Comparison of ENCODE assay signal across 9 mouse cellular contexts in the genomic region with DNA sequence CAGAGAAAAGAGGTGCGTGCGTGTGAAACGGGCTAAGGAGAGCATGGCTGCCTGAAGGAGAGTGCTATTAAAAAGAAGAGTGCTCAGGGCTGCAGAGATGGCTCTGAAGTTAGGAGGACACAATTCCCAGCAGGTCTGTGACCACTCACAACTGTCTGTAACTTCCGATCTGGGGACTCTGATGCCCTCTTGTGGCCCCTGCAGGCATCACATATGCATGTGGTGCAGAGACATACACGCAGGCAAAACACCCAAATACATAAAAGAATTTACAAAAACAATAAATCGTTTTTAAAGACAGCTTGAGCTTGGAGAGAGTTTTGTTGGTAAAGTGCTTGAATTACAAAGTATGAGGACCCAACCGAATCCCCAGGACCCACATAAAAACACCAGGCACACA. TPM values are rescaled to one million over a fixed set of nuclear protein-coding genes. Genes with fewer than 3 reads are reported as not detected.
DNase-seq lines count a peak whose midpoint lies in the region; TF ChIP-seq lines count a peak whose summit lies in the region.
"Had no signal": no experiment of that assay in that cellular context is flagged by ENCODE, and none has a peak within 500 bp of the region (broad histone marks: within the 10 kb centered on the region; RNA-seq: fewer than 3 reads in every experiment).

No protein-coding gene starts in this region.

- DNase-seq in heart, postnatal 4 days, result peak; percentile 69
- DNase-seq in heart, postnatal 25 days (ENCODE audit: low spot score), result no peak
- DNase-seq in thymus, adult 2 months, result peak; percentile 68
- DNase-seq in thymus, adult 18-20 months, result no peak
- peak; percentile 58 for DNase-seq in brain, embryonic 14.5 days (ENCODE audit: low read depth)
- peak; percentile 68 for DNase-seq in limb, embryonic 10.5 days (ENCODE audit: low spot score)
- DNase-seq in spleen, postnatal 14 days (ENCODE audit: low spot score in 2 of 2), result peak; percentile 26 to 54
- no peak for DNase-seq in frontal cortex, postnatal 36 days (ENCODE audit: low spot score in 2 of 2)

- H3K27ac ChIP-seq in thymus, adult 2 months (ENCODE audit: control insufficient read depth, insufficient read depth, low read length), result no peak overlapping the region
- no peak overlapping the region for H3K27ac ChIP-seq in limb, embryonic 10.5 days
- H3K27ac ChIP-seq: liver, embryonic 15.5 days had no signal

- H3K27me3 ChIP-seq in thymus, adult 2 months (ENCODE audit: control insufficient read depth, insufficient read depth, low read length), result no peaks in the 10 kb centered on the region
- peaks cover 40% of the 10 kb centered on the region for H3K27me3 ChIP-seq in limb, embryonic 10.5 days (ENCODE audit: low read depth, poor library complexity, severe bottlenecking)

- intact Hi-C loops in heart, postnatal 25 days (cut with DNase I), result no loop called here

- peaks cover 6% of the 10 kb centered on the region; the same call in 1 of the 2 replicates for H3K4me1 ChIP-seq in thymus, adult 2 months (replicated peaks; ENCODE audit: control insufficient read depth, insufficient read depth, low read length)
- peaks cover 14% of the 10 kb centered on the region for H3K4me1 ChIP-seq in limb, embryonic 10.5 days

- TF ChIP-seq CTCF in thymus, adult 2 months (IDR thresholded peaks at IDR 0.05; ENCODE audit: borderline replicate concordance, control insufficient read depth, extremely low read depth, insufficient read depth, low read length, poor library complexity), result peak; percentile 52; the same call in 1 of the 2 replicates
- peak; percentile 74; the same call in 1 of the 2 replicates for TF ChIP-seq CTCF in brain, embryonic 14.5 days (IDR thresholded peaks at IDR 0.05; ENCODE audit: borderline replicate concordance, extremely low read depth, insufficient read depth, insufficient read length)

- no peaks in the 10 kb centered on the region for H3K36me3 ChIP-seq in thymus, adult 2 months (ENCODE audit: control insufficient read depth, insufficient read depth, low read length)
- no peaks in the 10 kb centered on the region for H3K36me3 ChIP-seq in limb, embryonic 10.5 days
- H3K36me3 ChIP-seq: liver, embryonic 15.5 days had no signal

- no peak for TF ChIP-seq POLR2A in thymus, adult 2 months (IDR thresholded peaks at IDR 0.05; ENCODE audit: control insufficient read depth, extremely low read depth, insufficient read depth, low read length, poor library complexity)
- no peak for TF ChIP-seq POLR2A in brain, embryonic 14.5 days (IDR thresholded peaks at IDR 0.05; ENCODE audit: borderline replicate concordance, extremely low read depth, insufficient read depth, insufficient read length, poor library complexity, severe bottlenecking)

- 32% methylated on average over 7 of the region's 7 CpGs for WGBS in thymus, adult 2 months
- WGBS in limb, embryonic 10.5 days, result 33% methylated on average over 7 of the region's 7 CpGs

- no peak overlapping the region for H3K4me3 ChIP-seq in thymus, adult 2 months (ENCODE audit: control insufficient read depth, insufficient read depth, low read length)
- no peak overlapping the region for H3K4me3 ChIP-seq in limb, embryonic 10.5 days
- H3K4me3 ChIP-seq: liver, embryonic 15.5 days had no signal

- H3K9me3 ChIP-seq in limb, embryonic 10.5 days (replicated peaks), result no peaks in the 10 kb centered on the region
- H3K9me3 ChIP-seq: liver, embryonic 15.5 days had no signal

RNA-seq across cellular contexts. Expression of a gene that starts 3.1 kb away (rescaled TPM):
- total RNA-seq in heart, postnatal 4 days (2021), result 10 to 100 TPM; 13.1 to 14.1 TPM
- 1 to 10 TPM; 7.7 to 9.8 TPM for total RNA-seq in heart, postnatal 25 days (2021)
- polyA plus RNA-seq in thymus, adult 2 months (2012; rRNA removed), result 21.1 and 22.8 TPM in 2 replicates
- polyA plus RNA-seq in brain, embryonic 14.5 days (2012; rRNA removed), result 48.8 and 82.9 TPM in 2 replicates
- polyA plus RNA-seq in limb, embryonic 10.5 days (2016; fragmentation: Nextera tagmentation; extraction: Ambion mirVana), result 6.7 and 12.3 TPM in 2 replicates

RNA-seq across cellular contexts. Expression of a gene that starts 38.5 kb away (rescaled TPM):
- total RNA-seq in heart, postnatal 4 days (2021), result 10 to 100 TPM in 1 of 2 experiments, 1 to 10 TPM in 1; 10.0 to 10.1 TPM
- total RNA-seq in heart, postnatal 25 days (2021), result 1 to 10 TPM; 6.4 to 6.7 TPM
- polyA plus RNA-seq in thymus, adult 2 months (2012; rRNA removed), result 15.9 and 17.8 TPM in 2 replicates
- 2.6 and 5.0 TPM in 2 replicates for polyA plus RNA-seq in brain, embryonic 14.5 days (2012; rRNA removed)
- polyA plus RNA-seq in limb, embryonic 10.5 days (2016; fragmentation: Nextera tagmentation; extraction: Ambion mirVana), result 1.4 and 2.7 TPM in 2 replicates

RNA-seq across cellular contexts. Expression of a gene that starts 42.5 kb away (rescaled TPM):
- total RNA-seq in heart, postnatal 4 days (2021), result 100 to 1,000 TPM; 352 to 392 TPM
- total RNA-seq in heart, postnatal 25 days (2021), result 100 to 1,000 TPM; 206 to 215 TPM
- polyA plus RNA-seq in thymus, adult 2 months (2012; rRNA removed), result 220 and 229 TPM in 2 replicates
- 303 and 319 TPM in 2 replicates for polyA plus RNA-seq in brain, embryonic 14.5 days (2012; rRNA removed)
- 59.3 and 82.8 TPM in 2 replicates for polyA plus RNA-seq in limb, embryonic 10.5 days (2016; fragmentation: Nextera tagmentation; extraction: Ambion mirVana)

RNA-seq across cellular contexts. Expression of a gene that starts 43.3 kb away (rescaled TPM):
- 1 to 10 TPM; 3.4 to 4.1 TPM for total RNA-seq in heart, postnatal 4 days (2021)
- total RNA-seq in heart, postnatal 25 days (2021), result 1 to 10 TPM; 5.6 to 6.9 TPM
- polyA plus RNA-seq in thymus, adult 2 months (2012; rRNA removed), result 82.3 and 99.8 TPM in 2 replicates
- 6.5 and 6.8 TPM in 2 replicates for polyA plus RNA-seq in brain, embryonic 14.5 days (2012; rRNA removed)
- polyA plus RNA-seq in limb, embryonic 10.5 days (2016; fragmentation: Nextera tagmentation; extraction: Ambion mirVana), result 2.1 and 3.5 TPM in 2 replicates

Comparison
In these comparisons a context has a peak if more than half of its experiments do, and no peak if none do; other contexts are left out.
1. DNase-seq: peak in heart, postnatal 4 days (single experiment), thymus, adult 2 months (single experiment), brain, embryonic 14.5 days (single experiment), limb, embryonic 10.5 days (single experiment) and spleen, postnatal 14 days (2 of 2); none in heart, postnatal 25 days (single experiment), thymus, adult 18-20 months (0 of 2) and frontal cortex, postnatal 36 days (0 of 2).